Mouse (Mus musculus): ENCODE data around the gene Klhl26.
"Not testable (repeated sequence)": the region's sequence is repeated elsewhere in the genome, so short reads cannot be mapped to it uniquely, and the experiment has no call there.

Gene Klhl26

GRCm38 (mm10) chr8:70476333-70477268 is at the start of gene Klhl26:
Gene Klhl26, minus strand, starts transcription at chr8:70476968.
- DNase-seq = peak; percentile 96 to 97

DNA sequence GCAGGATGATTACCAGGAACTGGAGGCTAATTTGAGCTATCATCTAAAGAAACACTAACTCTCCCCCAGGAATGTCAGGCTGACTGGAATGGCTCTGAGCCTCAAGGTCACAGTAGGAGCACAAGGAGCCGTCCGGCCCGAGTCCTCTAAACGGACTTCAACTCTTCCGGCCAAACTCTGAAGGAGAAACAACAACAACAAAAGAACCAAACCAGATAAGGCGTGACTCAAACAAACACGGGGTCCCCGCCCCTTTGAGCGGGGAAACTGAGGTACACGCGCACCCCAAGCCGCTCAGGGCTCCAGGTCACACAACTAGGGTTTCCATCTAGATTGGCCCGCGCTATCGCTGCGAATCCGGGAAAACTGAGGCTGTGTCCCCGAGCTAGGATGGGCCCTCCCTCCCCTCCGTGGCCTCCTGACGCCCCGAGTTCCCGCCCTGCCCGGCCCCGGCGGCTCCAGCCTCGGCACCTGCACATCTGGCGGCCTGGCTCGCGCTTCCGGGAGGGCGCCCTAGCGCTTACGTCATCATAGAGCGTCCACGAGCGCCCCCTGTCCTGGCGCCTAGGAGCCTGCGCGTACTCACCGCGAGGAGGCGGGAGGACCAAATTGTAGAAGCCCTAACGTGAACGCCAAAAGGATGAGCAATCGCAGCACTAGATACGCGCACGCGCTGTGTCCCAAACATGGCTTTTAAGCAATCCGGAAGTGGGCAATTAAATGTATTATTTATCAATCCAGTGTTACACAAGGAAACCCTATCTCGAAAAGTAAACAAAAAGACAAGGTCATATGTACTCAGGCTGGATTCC is 46.0 kb upstream of the Klhl26 start:
- DNase-seq = peak; percentile 92 to 93

- DNase-seq = no peak
Observed at GRCm38 (mm10) chr8:70519606-70520005, 42.8 kb upstream of the Klhl26 start.

GRCm38 (mm10) chr8:70519043-70519442 is 42.3 kb upstream of the Klhl26 start:
- no peak for DNase-seq

GRCm38 (mm10) chr8:70517940-70518643 is 41.3 kb upstream of the Klhl26 start:
- DNase-seq = no peak

DNA sequence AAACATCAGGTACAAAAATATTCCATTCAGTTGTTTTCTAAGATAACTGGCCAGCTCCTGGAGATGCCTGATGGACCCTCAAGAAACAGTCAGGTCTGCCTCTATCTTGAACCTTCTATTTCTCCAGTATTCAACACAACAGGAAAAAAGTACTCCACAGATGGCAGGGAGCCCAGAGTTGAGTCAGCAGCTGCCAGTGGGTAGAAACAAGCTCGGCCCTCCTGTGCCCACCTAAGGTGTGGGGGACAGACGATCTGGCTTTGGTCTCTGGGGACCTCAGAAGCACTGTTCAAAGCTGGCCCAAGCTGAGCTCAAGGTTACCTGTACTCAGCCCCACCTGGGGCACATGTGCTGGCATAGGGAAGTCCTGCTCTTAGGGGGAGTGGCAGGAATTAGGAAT is 36.7 kb upstream of the Klhl26 start:
- DNase-seq = no peak

DNA sequence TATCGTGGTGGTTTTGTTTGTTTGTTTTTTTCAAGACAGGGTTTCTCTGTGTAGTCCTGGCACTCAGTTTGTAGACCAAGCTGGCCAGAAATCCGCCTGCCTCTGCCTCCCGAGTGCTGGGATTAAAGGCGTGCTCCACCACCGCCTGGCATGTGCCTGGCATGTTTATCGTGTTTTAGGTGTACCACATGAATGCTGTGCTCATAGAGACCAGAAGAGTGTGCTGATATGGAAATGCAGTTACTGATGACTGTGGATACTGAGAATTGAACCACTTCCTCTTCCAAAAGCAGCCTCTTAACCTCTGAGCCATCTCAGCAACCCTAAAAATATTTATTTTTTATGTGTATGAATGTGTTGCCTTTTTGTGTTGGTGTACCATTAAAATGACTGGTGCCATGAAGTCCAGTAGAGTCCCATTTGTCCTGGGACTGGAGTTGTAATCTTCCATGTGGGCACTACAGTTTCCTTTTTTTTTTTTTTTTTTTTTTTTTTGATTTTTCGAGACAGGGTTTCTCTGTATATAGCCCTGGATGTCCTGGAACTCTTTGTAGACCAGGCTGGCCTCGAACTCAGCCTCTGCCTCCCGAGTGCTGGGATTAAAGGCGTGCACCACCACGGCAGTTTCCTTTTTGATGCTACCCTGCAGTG is 35.6 kb upstream of the Klhl26 start:
- no peak for DNase-seq

DNA sequence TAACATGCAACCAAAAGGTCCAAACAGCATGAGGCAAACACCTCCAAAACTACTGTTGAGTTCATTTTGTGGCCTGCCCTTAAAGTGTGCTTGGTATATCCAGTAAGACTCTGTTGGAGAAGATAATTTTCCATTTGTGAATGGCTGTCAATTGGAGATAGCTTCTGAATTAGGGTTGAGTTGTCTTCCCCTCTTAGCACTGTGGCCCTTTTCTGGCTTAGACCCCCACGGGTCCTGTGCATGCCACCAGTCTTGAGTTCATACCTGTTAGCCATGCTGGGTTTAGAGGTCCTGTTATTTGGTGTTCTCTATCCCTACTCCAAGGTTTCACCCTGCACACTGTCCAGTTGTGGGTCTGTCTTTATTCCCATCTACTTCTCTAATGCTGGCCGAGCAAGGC is 35.0 kb upstream of the Klhl26 start:
- no peak for DNase-seq

DNA sequence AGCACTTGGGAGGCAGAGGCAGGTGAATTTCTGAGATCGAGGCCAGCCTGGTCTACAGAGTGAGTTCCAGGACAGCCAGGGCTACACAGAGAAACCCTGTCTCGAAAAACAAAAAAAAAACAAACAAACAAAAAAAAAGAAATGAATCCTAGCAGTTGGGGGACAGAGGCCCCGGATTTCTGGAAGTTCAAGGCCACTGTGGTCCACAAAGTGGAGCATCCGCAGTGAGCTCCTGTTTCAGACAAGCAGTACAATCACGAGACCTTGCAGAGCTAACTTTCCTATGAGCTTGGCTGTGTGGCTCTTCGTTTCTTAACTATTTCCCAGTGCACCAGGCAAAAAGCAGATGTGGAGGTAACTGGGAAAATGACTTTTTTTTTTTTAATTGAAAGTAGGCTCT is 34.4 kb upstream of the Klhl26 start:
- not testable (repeated sequence) for DNase-seq

DNA sequence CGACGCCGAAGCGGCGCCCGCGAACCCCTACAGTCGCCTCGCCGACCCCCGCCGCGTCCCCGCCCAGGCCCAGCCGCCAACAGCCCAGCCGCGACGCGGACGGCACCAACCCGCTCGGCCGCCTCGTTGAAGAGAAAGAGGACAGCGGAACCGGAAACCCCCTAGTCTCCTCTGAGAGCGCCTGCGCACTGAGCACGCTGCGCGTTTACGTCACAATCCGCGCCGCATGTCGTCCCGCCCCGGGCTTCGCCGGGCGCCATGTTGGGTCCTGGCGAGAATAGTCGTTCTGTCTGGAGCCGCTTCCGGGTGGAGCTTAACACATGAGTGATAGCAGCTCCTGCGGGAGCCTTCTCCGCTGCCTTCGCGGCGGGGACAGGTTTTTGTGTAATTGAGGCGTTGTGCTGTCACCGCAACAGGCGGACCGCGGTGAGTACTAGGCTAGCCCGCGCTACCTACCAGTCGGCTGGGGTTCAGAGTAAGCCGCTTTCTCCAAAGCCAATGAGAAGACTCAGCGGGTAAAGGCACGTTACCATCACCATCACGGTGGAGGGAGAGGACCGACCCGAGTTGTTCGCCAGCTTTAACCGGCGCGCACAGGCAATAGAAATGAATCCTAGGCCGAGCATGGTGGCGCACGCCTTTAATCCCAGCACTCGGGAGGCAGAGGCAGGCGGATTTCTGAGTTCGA is 33.6 kb upstream of the Klhl26 start, which contains the start of gene Uba52:
Gene Uba52, minus strand, starts transcription at position 574 of the 688 bp plus-strand sequence.
- peak; percentile 95 for DNase-seq

GRCm38 (mm10) chr8:70509281-70509952 is 32.6 kb upstream of the Klhl26 start:
- no peak for DNase-seq

GRCm38 (mm10) chr8:70507027-70507393 is 30.2 kb upstream of the Klhl26 start:
- no peak for DNase-seq

GRCm38 (mm10) chr8:70506328-70507026 is 29.7 kb upstream of the Klhl26 start, which contains the start of gene Rex1bd:
Gene Rex1bd, minus strand, starts transcription at chr8:70506752.
- peak; percentile 90 to 95 for DNase-seq

DNA sequence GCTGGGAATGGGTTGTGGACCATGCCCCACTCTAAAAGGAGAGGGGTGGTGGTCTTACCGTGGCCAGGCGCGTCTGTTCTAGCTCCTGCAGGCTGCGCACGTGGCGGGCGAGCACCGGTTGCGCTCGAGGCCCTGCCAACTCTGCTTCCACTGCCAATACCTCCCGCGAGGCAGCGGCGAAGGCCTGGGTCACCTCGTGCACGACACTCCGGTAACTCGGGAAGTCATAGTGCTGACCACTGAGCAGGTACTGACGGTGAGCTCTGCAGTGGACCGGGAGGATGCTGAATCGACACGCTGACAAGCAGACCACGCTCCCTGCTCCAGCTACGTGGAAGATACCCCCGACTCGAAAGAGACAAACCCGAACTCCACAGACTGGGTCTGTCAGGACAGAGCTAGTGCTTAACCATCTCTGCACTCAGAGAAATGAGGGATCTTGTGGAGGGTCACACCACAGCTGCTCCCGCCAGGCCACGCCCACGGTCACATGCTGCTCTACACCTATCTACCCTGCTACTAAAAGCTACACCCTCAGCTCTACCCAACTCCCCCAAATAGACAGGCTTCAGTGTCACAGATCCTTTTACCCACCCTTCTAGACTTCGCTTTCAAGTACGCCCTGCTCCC is 29.0 kb upstream of the Klhl26 start:
- no peak for DNase-seq

GRCm38 (mm10) chr8:70504851-70505250 is 28.1 kb upstream of the Klhl26 start:
- DNase-seq = peak in 1 of 2 experiments; percentile 79

DNA sequence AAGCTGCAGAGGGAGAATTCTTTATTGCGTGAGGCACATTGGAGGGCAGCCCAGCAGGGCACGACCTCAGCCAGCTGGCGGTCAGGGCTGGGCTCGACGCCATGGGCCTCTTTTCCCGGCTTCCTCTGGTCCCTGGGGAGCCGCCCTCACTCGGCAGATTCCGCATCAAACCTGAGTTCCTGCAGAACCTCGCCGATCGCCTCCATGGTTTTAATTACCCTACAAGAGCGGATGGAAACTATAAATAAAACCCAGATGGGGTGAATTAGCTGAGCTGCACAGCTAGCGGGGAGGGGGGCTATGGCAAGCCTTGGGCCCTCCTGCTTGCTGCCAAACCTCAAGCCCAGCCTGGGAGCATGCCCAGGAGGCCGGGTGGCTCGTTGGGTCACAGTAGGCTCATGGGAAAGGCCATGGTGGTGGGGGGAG is 27.5 kb upstream of the Klhl26 start:
- DNase-seq = no peak

- peak in 1 of 2 experiments; percentile 59 for DNase-seq
Observed at GRCm38 (mm10) chr8:70503062-70503750, 26.4 kb upstream of the Klhl26 start.

DNA sequence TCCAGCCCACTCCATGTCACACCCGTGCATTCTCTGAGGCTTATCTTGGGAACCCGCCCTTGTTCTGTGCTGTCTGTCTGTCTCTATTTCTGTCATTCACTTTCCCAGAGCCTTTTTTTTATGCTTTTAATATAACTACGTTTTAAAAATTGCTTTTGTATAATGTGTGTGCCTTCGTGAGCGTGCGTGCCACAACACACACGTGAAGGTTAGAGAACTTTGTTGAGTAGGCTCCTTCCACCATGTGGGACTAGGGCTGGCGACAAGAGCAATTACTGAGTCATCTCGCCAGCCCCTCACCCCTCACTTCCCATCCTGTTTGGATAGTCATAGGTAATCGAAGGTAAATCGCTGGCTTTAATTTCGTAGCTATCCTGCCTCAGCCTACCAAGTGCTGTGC is 25.8 kb upstream of the Klhl26 start:
- DNase-seq = no peak

DNA sequence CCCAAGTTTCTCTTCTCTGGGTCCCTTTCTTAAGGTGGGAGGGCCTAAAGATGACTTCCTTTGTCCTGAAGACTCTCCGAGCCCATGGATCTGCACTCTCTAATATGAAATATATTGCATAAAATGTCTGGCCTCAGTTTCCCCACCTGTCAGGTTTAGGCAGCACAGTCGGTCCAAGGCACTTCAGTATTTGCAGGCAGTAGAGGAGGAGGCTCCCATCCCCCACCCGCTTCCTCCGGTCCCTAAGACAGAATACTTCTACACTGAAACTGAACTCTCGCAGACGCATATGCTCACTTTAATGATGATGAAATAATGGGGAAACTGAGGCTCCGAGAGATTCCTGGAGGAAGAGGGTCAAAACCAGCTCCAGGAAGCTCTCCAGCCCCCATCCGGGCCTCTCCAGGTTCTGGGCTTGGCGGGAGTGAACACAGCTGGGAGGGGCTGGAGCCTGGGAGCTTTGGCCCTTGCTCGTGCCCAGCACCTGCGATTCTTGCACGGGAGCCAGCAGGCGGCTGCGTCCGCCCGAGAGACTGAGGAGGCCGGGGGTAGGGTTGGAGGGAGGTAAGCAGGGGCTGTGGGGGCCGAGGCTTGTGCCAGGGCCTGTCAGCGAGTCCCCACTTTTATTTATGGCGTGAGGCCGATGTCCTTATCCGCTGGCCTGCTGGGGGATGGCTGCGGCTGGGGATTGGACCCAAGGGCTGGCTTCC is 25.2 kb upstream of the Klhl26 start:
- no peak for DNase-seq
